Mouse (Mus musculus): ENCODE measurements around the gene Sos2. TPM values are rescaled to one million over a fixed set of nuclear protein-coding genes. Genes with fewer than 3 reads are reported as not detected.

The Sos2 gene
- polyA plus RNA-seq, 1 experiment from 2014 or later: 13.2 TPM

- Histone ChIP-seq H3K27me3 (replicated peaks) (no peaks in the 10 kb centered on the region), H3K9me3 (no peaks in the 10 kb centered on the region), H3K36me3 (replicated peaks) (no peaks in the 10 kb centered on the region), H3K27ac (no peak overlapping the region), H3K4me1 (peaks cover 5% of the 10 kb centered on the region; the same call in 1 of the 2 replicates), H3K4me2 (no peak overlapping the region), H3K9ac (no peak overlapping the region), H3K4me3 (no peak overlapping the region)
- ATAC-seq (replicated peaks): no peak
- 92% methylated on average over 8 of the region's 8 CpGs for WGBS
Observed at GRCm38 (mm10) chr12:69542376-69542775, 139.3 kb downstream of the Sos2 start.

- WGBS: 87% methylated on average over 8 of the region's 8 CpGs
- no peaks in the 10 kb centered on the region for H3K9me3 ChIP-seq
- H3K27ac ChIP-seq: no peak overlapping the region
- no peak overlapping the region for H3K9ac ChIP-seq
- no peaks in the 10 kb centered on the region for H3K36me3 ChIP-seq (replicated peaks)
- no peak for ATAC-seq (replicated peaks)
- no peak overlapping the region for H3K4me3 ChIP-seq
- no peaks in the 10 kb centered on the region for H3K27me3 ChIP-seq (replicated peaks)
- peaks cover 12% of the 10 kb centered on the region; the same call in 1 of the 2 replicates for H3K4me1 ChIP-seq
- H3K4me2 ChIP-seq: no peak overlapping the region
Observed at GRCm38 (mm10) chr12:69541663-69542062, 140.0 kb downstream of the Sos2 start.

- no peak overlapping the region for H3K9ac ChIP-seq
- no peak overlapping the region for H3K4me2 ChIP-seq
- no peak overlapping the region for H3K4me3 ChIP-seq
- no peak overlapping the region for H3K27ac ChIP-seq
- no peak for ATAC-seq (replicated peaks)
- peaks cover 13% of the 10 kb centered on the region; the same call in 1 of the 2 replicates for H3K4me1 ChIP-seq
- WGBS: 65% methylated on average over 7 of the region's 7 CpGs
- H3K36me3 ChIP-seq (replicated peaks): no peaks in the 10 kb centered on the region
- no peaks in the 10 kb centered on the region for H3K27me3 ChIP-seq (replicated peaks)
- H3K9me3 ChIP-seq: no peaks in the 10 kb centered on the region
Observed at GRCm38 (mm10) chr12:69539353-69539752, 142.3 kb downstream of the Sos2 start.

GRCm38 (mm10) chr12:69538362-69538950, 143.2 kb downstream of the Sos2 start:
- Histone ChIP-seq H3K9me3 (no peaks in the 10 kb centered on the region), H3K4me3 (no peak overlapping the region), H3K4me2 (no peak overlapping the region), H3K27ac (peak overlapping the region; percentile 46; the same call in 1 of the 2 replicates), H3K36me3 (replicated peaks) (no peaks in the 10 kb centered on the region), H3K4me1 (peaks cover 13% of the 10 kb centered on the region; the same call in 1 of the 2 replicates), H3K27me3 (replicated peaks) (no peaks in the 10 kb centered on the region), H3K9ac (no peak overlapping the region)
- no peak for ATAC-seq (replicated peaks)
- WGBS: 70% methylated on average over 4 of the region's 4 CpGs

- WGBS: 56% methylated on average over 19 of the region's 19 CpGs
- Histone ChIP-seq H3K4me2 (peak overlapping the region; percentile 1; the same call in 1 of the 2 replicates), H3K4me1 (peaks cover 13% of the 10 kb centered on the region; the same call in 1 of the 2 replicates), H3K36me3 (replicated peaks) (no peaks in the 10 kb centered on the region), H3K9me3 (no peaks in the 10 kb centered on the region), H3K27me3 (replicated peaks) (no peaks in the 10 kb centered on the region), H3K9ac (no peak overlapping the region), H3K27ac (peak overlapping the region; percentile 48), H3K4me3 (no peak overlapping the region)
- no peak for ATAC-seq (replicated peaks)
Observed at GRCm38 (mm10) chr12:69537675-69538361, 143.8 kb downstream of the Sos2 start.

GRCm38 (mm10) chr12:69537243-69537674, 144.4 kb downstream of the Sos2 start:
- Histone ChIP-seq H3K4me3 (no peak overlapping the region), H3K36me3 (replicated peaks) (no peaks in the 10 kb centered on the region), H3K4me1 (peaks cover 13% of the 10 kb centered on the region; the same call in 1 of the 2 replicates), H3K9me3 (no peaks in the 10 kb centered on the region), H3K4me2 (peak overlapping the region; percentile 1; the same call in 1 of the 2 replicates), H3K27me3 (replicated peaks) (no peaks in the 10 kb centered on the region), H3K9ac (no peak overlapping the region), H3K27ac (peak overlapping the region; percentile 48)
- WGBS: 26% methylated on average over 10 of the region's 10 CpGs
- no peak for ATAC-seq (replicated peaks)

GRCm38 (mm10) chr12:69536616-69537242, 144.9 kb downstream of the Sos2 start:
- no peak overlapping the region for H3K4me2 ChIP-seq
- no peak overlapping the region for H3K9ac ChIP-seq
- H3K27ac ChIP-seq: peak overlapping the region; percentile 48; the same call in 1 of the 2 replicates
- H3K36me3 ChIP-seq (replicated peaks): no peaks in the 10 kb centered on the region
- H3K9me3 ChIP-seq: no peaks in the 10 kb centered on the region
- peaks cover 13% of the 10 kb centered on the region; the same call in 1 of the 2 replicates for H3K4me1 ChIP-seq
- no peak for ATAC-seq (replicated peaks)
- WGBS: 62% methylated on average over 10 of the region's 10 CpGs
- H3K27me3 ChIP-seq (replicated peaks): no peaks in the 10 kb centered on the region
- no peak overlapping the region for H3K4me3 ChIP-seq

Small RNAs within 50 kb of the gene (microRNA-seq; reads per million reads assigned to microRNA genes)
- not detected for gene Gm23018

Other genes starting within 250 kb of the Sos2 start
- 27.2 and 28.4 TPM in 2 replicates for gene Vcpkmt, start 98.8 kb downstream of the Sos2 start, polyA plus RNA-seq (2015; fragmentation: Nextera tagmentation; extraction: Ambion mirVana)
- gene L2hgdh, start 43.0 kb upstream of the Sos2 start, polyA plus RNA-seq (2015; fragmentation: Nextera tagmentation; extraction: Ambion mirVana): 14.3 and 14.5 TPM in 2 replicates
- gene Atp5s, start 43.1 kb upstream of the Sos2 start, polyA plus RNA-seq (2015; fragmentation: Nextera tagmentation; extraction: Ambion mirVana): 33.0 and 33.3 TPM in 2 replicates
- gene Cdkl1, start 109.4 kb upstream of the Sos2 start, polyA plus RNA-seq (2015; fragmentation: Nextera tagmentation; extraction: Ambion mirVana): 8.7 and 10.0 TPM in 2 replicates
- 144 and 167 TPM in 2 replicates for gene Atl1, start 210.8 kb upstream of the Sos2 start, polyA plus RNA-seq (2015; fragmentation: Nextera tagmentation; extraction: Ambion mirVana)
- 28.2 and 31.6 TPM in 2 replicates for gene Map4k5, start 211.3 kb upstream of the Sos2 start, polyA plus RNA-seq (2015; fragmentation: Nextera tagmentation; extraction: Ambion mirVana)

All from midbrain, embryonic 15.5 days (tissue).